Mouse (Mus musculus) frontal cortex, postnatal 14 days (tissue): ENCODE measurements at regions not wholly inside any gene's neighbourhood (a gene's known extent, or its start where the extent isn't known, plus 50 kb on each side); places are given as distances from the start of the nearest gene placed in this dataset.

Experiments
- DNase-seq, 2 experiments: peaks; one replicate each; pipeline ENCODE4 v3.0.0; 2022; ENCODE audit warnings: low spot score in 2 of 2

- no peak for DNase-seq
Measured at GRCm38 (mm10) chr6:39283761-39284415, 77.3 kb upstream of the Kdm7a start.

- no peak for DNase-seq
Measured at GRCm38 (mm10) chr6:39278317-39278716, 71.7 kb upstream of the Kdm7a start.

- no peak for DNase-seq
Measured at GRCm38 (mm10) chr6:39274774-39275502, 68.3 kb upstream of the Kdm7a start.

GRCm38 (mm10) chr6:39273427-39273826 is 66.8 kb upstream of the Kdm7a start:
- no peak for DNase-seq

- no peak for DNase-seq
Measured at GRCm38 (mm10) chr6:39270457-39270856, 63.9 kb upstream of the Kdm7a start.

- DNase-seq = no peak
Measured at GRCm38 (mm10) chr6:39269706-39270105, 63.1 kb upstream of the Kdm7a start.

- no peak for DNase-seq
Measured at GRCm38 (mm10) chr6:39268647-39269428, 62.2 kb upstream of the Kdm7a start.

GRCm38 (mm10) chr6:39264722-39265121 is 58.1 kb upstream of the Kdm7a start:
- no peak for DNase-seq

GRCm38 (mm10) chr6:39263615-39264014 is 57.0 kb upstream of the Kdm7a start:
- DNase-seq = no peak

- no peak for DNase-seq
Measured at GRCm38 (mm10) chr6:39261951-39262350, 55.4 kb upstream of the Kdm7a start.

GRCm38 (mm10) chr6:39260480-39260879 is 53.9 kb upstream of the Kdm7a start:
- DNase-seq = no peak

- DNase-seq = no peak
Measured at GRCm38 (mm10) chr6:39259129-39259528, 52.5 kb upstream of the Kdm7a start.

- no peak for DNase-seq
Measured at GRCm38 (mm10) chr6:39258656-39259055, 52.1 kb upstream of the Kdm7a start.

- DNase-seq = no peak
Measured at GRCm38 (mm10) chr6:39257667-39258395, 51.2 kb upstream of the Kdm7a start.

- DNase-seq = no peak
Measured at GRCm38 (mm10) chr6:39257111-39257571, 50.6 kb upstream of the Kdm7a start.

- peak in 1 of 2 experiments; percentile 30 for DNase-seq
Measured at GRCm38 (mm10) chr6:39256304-39257103, 49.9 kb upstream of the Kdm7a start.
